Mouse (Mus musculus) liver, adult 2 months (tissue): ENCODE measurements around the gene Evpl.

ENCODE experiments used
- CTCF ChIP-seq: fragments of 200-500 bp; IDR thresholded peaks from 2 replicates; pipeline ENCODE4 v1.5.1; 2011; ENCODE audit warnings: low read depth, low read length, control low read depth
- POLR2A ChIP-seq: fragments of 200-500 bp; IDR thresholded peaks from 2 replicates; pipeline ENCODE4 v1.6.1; 2011; ENCODE audit warnings: low read length, control low read depth; ENCODE audit not compliant: insufficient read depth; ENCODE audit errors: extremely low read depth

DNA sequence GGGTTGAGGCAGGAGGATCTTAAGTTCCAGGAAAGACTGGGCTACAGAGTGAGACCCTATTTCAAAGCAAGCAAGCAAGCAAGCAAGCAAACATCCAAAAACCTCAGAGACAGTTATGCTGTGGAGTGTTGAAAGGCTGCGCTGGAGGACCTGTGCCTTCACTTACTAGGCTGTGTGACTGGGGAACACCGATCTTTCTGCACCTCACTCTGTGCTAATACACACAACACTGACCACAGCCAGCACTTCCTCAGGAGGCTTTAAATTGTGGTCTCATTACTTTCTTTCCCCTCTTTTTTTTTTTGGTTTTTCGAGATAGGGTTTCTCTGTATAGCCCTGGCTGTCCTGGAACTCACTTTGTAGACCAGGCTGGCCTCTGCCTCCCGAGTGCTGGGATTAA is 28.0 kb upstream of the Evpl start:
- TF ChIP-seq POLR2A (no peak), CTCF (no peak)
